Mouse (Mus musculus) heart, embryonic 10.5 days (tissue): ENCODE data around the gene Pip4k2a. TPM values are rescaled to one million over a fixed set of nuclear protein-coding genes. Genes with fewer than 3 reads are reported as not detected.
A peak's percentile ranks its signal among the peaks of the same experiment; 100 is the strongest.

Experiments
- DNase-seq: peaks from one replicate; pipeline ENCODE4 v3.0.0-alpha.2; 2017; ENCODE audit warnings: low spot score
- H3K27ac ChIP-seq: fragments of 300-500 bp; sonication (generic); 2 replicates; pipeline ENCODE4 v1.5.1; 2016; ENCODE audit warnings: mild to moderate bottlenecking
- H3K27me3 ChIP-seq: fragments of 300-500 bp; sonication (generic); 2 replicates; pipeline ENCODE4 v1.6.1; 2016; ENCODE audit warnings: mild to moderate bottlenecking; ENCODE audit not compliant: poor library complexity, insufficient read depth, severe bottlenecking
- H3K36me3 ChIP-seq: fragments of 300-500 bp; sonication (generic); 2 replicates; pipeline ENCODE4 v1.6.1; 2016; ENCODE audit warnings: mild to moderate bottlenecking, moderate library complexity
- H3K4me1 ChIP-seq: fragments of 300-500 bp; sonication (generic); 2 replicates; pipeline ENCODE4 v1.6.1; 2016; ENCODE audit warnings: mild to moderate bottlenecking
- H3K4me3 ChIP-seq: fragments of 300-500 bp; sonication (generic); 2 replicates; pipeline ENCODE4 v1.5.1; 2016; ENCODE audit warnings: mild to moderate bottlenecking, moderate library complexity
- H3K9me3 ChIP-seq: fragments of 300-500 bp; sonication (generic); 2 replicates; pipeline ENCODE4 v1.6.1; 2016; ENCODE audit warnings: mild to moderate bottlenecking, moderate library complexity
- WGBS: fragments of 180-500 bp; shearing (Covaris S2); methylation state at CpG from one replicate; pipeline ENCODE4 v1.1.7; 2016; 5-methylcytosine and 5-hydroxymethylcytosine counted together
- polyA plus RNA-seq: library from polyadenylated mRNA; unstranded; fragments of >200 nt; fragmentation: Nextera tagmentation; extraction: Ambion mirVana; gene quantifications from 2 replicates; pipeline ENCODE4 v1.2.1, GENCODE M21; 2016

The Pip4k2a gene
- polyA plus RNA-seq, 1 experiment from 2014 or later: 12.0 TPM

DNA sequence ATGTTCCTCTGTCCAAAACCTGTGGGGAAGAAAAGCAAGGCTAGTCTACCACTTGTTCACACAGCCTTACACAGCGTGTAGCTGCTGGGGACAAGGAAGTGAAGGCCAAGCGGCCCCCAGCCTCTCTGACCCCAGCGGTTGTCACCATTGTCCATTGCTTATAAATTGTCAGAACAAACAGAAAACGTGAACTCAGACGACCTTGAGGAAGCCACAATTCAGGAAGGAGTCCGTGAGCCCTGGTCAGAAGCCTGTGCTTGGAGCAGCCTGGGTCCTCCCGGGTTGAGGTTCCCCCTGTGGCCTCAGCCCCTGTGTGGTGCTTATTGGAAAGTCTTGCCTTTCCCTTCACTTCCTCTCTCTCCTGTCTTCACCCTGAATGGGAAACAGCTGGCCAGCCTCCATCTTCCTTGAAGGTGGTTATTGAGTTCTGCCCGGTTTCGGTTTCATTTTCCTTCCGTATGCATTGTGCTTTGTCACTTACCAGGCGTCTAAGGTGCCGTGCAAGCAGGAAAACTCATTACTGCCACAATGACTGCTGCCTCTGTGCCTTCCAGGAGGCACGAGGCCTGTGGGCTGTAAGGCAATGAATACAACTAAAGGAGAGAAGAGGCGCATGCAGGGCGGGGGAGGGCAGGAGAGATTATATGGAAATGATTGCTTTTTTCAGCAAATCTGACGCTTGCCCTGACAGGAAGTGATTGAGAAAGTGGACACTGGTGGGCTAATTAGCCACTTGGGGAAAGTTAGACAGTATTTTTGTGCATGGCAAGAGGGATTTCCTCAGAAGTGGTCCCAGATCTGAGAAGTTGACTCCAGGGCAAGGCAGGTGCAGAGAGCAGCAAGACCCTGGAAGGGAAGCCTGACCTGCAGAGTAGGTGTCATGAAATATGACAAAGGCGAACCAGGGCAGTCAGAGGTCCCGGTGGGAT, 176.2 kb downstream of the Pip4k2a start:
- H3K27ac ChIP-seq: peak overlapping the region; percentile 25

DNA sequence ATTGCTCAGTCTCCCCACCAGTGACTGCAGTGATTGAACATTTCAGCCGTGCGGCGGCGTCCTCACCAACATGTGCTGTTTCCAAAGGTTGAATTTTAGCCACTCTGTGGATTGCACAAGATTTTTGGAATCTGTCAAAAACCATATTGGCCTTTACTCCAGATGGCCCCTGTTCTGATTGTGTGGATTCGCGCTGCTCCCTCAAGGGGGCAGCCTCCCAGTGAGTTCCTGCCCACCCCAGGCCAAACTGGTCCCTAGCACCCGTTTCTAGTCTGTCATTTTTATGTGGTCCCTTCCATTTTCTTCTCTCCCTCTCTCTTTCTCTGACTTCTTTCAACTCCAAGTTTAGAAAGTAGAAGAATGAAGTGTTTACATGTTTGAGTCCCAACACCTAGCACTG, 178.4 kb downstream of the Pip4k2a start:
- Histone ChIP-seq H3K27ac (no peak overlapping the region), H3K9me3 (no peaks in the 10 kb centered on the region), H3K4me3 (no peak overlapping the region), H3K4me1 (peaks cover 22% of the 10 kb centered on the region), H3K27me3 (no peaks in the 10 kb centered on the region), H3K36me3 (no peaks in the 10 kb centered on the region)
- no peak for DNase-seq
- WGBS: 60% methylated on average over 7 of the region's 7 CpGs

More for the DNA sequence above, 176.2 kb downstream of the Pip4k2a start:
- peak overlapping the region; percentile 26; the same call in 1 of the 2 replicates for H3K4me3 ChIP-seq
- no peak for DNase-seq
- H3K27me3 ChIP-seq: no peaks in the 10 kb centered on the region
- 56% methylated on average over 18 of the region's 18 CpGs for WGBS
- H3K4me1 ChIP-seq: peaks cover 22% of the 10 kb centered on the region
- H3K36me3 ChIP-seq: no peaks in the 10 kb centered on the region
- H3K9me3 ChIP-seq: no peaks in the 10 kb centered on the region

DNA sequence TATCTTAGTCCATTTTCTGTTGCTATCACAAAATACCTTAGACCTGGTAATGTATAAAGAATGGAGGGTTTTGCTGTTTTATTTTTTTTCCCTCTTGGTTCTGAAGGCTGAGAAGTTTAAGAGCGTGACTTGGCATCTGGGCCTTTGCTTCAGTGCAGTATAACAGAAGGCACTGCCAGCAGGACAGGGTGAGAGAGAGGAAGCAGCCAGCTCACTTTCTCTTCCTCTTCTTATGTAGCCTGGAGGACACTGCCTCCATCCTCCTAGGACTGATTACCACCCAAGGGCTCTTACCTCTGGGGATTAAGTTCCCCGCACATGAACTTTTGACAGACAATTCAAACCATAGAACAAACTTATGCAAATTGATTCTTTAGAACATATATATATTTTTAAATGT, 181.9 kb downstream of the Pip4k2a start:
- Histone ChIP-seq H3K27me3 (no peaks in the 10 kb centered on the region), H3K4me1 (peaks cover 14% of the 10 kb centered on the region; the same call in 1 of the 2 replicates), H3K4me3 (no peak overlapping the region), H3K36me3 (no peaks in the 10 kb centered on the region), H3K27ac (no peak overlapping the region), H3K9me3 (no peaks in the 10 kb centered on the region)
- no peak for DNase-seq
- 84% methylated on average over 2 of the region's 2 CpGs for WGBS

DNA sequence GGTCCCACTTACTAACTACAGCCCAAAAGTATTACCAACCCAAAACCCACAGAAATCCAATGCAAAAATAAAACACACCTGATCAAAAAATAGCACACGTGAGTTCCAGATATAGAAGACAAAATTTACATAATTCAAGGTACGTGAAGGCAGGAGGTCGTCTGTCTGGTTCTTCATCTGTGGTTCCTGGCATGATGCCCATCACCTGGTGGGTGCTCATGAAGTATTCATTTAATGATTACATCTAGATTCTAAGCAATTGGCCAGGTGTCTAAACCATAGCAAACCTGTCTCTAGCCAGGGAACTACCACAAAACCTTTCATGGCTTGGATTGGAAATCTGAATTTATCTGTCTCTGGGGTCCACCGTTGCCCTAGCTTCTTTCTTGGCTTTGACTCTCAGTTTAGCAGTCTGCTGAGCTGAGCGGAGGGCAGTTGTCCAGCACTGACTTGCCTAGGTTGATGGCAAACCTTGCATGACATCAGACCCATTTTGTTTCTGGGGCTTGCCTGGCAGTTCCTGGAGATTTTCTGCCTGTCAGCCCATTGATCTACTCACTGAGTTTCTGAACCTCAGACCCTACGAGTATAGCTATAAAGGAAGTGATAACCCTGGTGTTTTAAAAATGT, 182.5 kb downstream of the Pip4k2a start:
- no peak for DNase-seq
- no peaks in the 10 kb centered on the region for H3K36me3 ChIP-seq
- H3K27me3 ChIP-seq: no peaks in the 10 kb centered on the region
- whole genome bisulfite sequencing: 75% methylated on average over 6 of the region's 6 CpGs
- peaks cover 14% of the 10 kb centered on the region; the same call in 1 of the 2 replicates for H3K4me1 ChIP-seq
- H3K9me3 ChIP-seq: no peaks in the 10 kb centered on the region
- no peak overlapping the region for H3K27ac ChIP-seq
- H3K4me3 ChIP-seq: no peak overlapping the region

DNA sequence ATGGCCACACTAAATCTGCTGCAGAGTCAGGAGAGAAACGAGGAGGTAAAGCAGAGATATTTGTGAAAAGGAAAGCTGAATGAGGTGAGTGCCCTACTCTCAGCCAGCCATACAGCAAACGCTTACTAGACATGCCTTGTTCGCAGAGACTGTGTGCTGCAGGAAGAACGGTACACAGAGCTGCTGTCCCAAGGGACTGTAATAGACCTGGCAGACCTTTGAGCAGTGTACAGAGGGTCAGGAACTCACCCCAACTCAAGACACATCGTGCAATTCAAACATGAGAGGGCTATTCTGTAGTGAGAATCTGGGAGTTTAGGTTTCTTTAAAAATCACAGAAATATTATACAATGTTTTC, 183.5 kb downstream of the Pip4k2a start:
- H3K4me1 ChIP-seq: peaks cover 14% of the 10 kb centered on the region; the same call in 1 of the 2 replicates
- no peak overlapping the region for H3K27ac ChIP-seq
- no peaks in the 10 kb centered on the region for H3K36me3 ChIP-seq
- no peak overlapping the region for H3K4me3 ChIP-seq
- 44% methylated on average over 5 of the region's 5 CpGs for WGBS
- H3K9me3 ChIP-seq: no peaks in the 10 kb centered on the region
- no peak for DNase-seq
- no peaks in the 10 kb centered on the region for H3K27me3 ChIP-seq

DNA sequence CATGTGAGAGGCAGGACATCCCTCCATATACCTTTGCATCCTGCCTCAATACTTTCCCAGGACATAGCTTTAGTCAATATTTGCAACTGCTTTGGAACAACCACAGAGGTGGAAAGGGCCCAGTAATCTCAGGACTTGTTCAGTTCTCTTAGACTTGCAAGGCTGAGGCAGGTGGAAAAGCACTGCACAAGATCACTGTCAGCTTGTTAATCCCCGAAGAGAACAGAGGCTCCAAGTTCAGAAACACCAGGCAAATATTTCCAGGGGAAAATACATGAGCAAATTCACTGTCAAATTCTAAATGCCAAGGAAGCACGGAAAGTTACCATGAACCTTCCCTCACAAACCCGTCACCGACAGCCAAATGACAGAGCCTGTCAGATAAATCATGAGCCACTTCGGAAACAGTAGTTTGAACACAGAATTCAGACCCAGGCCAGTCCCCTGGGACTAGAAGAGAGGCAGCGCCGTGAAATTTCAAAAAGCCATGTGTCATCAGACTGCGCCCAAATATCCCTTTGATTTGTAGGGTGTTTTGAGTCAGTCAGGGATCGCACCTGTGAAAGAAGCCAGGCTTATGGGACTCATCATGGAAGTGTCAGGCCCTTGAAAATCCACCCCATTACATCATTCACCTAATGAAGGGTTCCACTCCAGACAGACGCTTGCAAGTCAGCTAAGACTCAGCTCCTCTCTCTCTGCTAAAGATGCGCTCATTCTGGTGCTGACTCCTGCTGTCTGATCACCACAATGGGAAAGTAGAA, 184.1 kb downstream of the Pip4k2a start:
- no peaks in the 10 kb centered on the region for H3K9me3 ChIP-seq
- H3K27ac ChIP-seq: no peak overlapping the region
- peaks cover 14% of the 10 kb centered on the region; the same call in 1 of the 2 replicates for H3K4me1 ChIP-seq
- no peaks in the 10 kb centered on the region for H3K27me3 ChIP-seq
- WGBS: 45% methylated on average over 11 of the region's 11 CpGs
- H3K4me3 ChIP-seq: no peak overlapping the region
- no peak for DNase-seq
- no peaks in the 10 kb centered on the region for H3K36me3 ChIP-seq

DNA sequence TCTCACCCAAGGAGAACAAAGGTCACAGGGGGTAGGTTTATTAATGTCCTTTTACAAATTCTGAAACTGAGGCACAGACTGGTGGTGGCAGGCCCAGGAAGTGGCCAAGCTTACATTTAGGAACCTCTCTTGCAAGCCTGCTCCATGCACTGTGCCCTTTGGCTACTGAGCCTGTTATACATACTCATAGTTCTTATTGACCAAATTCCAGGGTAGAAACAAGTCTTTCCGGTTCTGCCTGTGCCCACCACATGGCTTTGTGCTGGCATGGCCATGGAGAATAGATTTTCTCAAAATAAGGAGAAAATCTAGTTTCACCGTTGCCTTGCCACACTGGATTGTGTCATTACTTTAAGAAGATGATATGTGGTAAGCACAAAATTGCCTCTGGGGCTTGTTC, 190.0 kb downstream of the Pip4k2a start:
- H3K27me3 ChIP-seq: peaks cover 14% of the 10 kb centered on the region
- no peaks in the 10 kb centered on the region for H3K9me3 ChIP-seq
- no peak for DNase-seq
- H3K27ac ChIP-seq: no peak overlapping the region
- H3K4me3 ChIP-seq: no peak overlapping the region
- H3K4me1 ChIP-seq: no peaks in the 10 kb centered on the region
- no peaks in the 10 kb centered on the region for H3K36me3 ChIP-seq
- WGBS: 67% methylated on average over 2 of the region's 2 CpGs

DNA sequence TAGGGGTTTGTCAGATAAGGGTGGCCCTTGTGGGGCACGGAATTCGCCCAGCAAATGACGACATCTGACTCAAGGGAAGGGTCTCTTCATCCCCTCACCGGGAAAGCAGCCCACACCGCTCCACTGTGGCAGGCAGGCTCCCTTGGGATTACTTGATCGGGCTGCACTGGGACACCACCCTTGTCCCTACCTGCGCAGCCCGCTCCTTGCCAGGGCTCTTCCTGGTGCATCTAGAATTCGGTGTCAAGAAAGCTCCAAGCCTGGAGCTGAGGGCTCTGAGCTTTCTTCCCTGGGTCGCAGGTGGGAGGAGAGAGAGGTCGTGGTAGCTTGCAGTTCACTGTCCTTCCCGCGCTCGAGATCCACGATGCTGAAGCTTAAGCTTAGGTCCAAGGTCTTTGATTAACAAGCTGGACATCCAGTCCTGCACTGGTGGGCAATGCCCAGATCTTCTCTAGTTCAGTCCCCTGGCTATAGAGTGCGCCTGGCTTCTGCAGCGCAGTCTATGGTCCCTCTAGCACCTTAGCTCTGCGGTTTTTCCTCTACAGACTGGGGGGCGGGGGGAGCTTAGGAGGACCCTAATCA, 196.6 kb downstream of the Pip4k2a start:
- Histone ChIP-seq H3K27me3 (peaks cover 79% of the 10 kb centered on the region), H3K4me3 (peak overlapping the region; percentile 61), H3K36me3 (no peaks in the 10 kb centered on the region), H3K4me1 (peaks cover 16% of the 10 kb centered on the region), H3K9me3 (no peaks in the 10 kb centered on the region), H3K27ac (no peak overlapping the region)
- DNase-seq: no peak
- WGBS: 5% methylated on average over 19 of the region's 19 CpGs

DNA sequence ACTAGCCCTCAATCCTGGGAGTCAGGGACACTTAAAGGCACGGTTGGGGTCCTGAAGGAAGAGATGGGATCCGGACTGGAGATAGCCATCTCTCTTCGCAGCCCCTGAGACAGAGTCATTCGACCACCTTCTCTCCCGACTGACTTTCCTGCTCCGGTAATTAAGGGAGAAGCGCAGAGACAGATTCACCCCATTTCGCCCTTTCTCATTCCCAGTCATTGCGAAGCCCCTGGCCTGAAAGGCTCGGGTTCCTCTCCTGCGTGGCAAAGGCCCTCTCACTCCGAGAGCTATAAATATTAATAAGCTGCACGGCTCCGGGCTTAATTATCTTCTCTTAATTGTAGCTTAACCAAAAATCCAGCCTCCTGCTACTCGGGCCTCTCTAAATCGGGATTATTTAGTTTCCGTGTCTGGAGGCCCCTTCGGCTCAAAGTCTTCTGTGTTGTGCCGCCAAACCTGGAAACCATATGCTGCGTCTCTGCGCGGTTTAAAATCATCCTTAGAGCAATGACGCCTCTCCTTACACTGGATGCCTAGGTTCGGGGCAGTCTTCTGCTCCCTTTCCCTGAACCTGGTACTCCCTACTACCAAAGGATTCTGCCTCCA, 197.2 kb downstream of the Pip4k2a start:
- Histone ChIP-seq H3K36me3 (no peaks in the 10 kb centered on the region), H3K27ac (no peak overlapping the region), H3K27me3 (peaks cover 82% of the 10 kb centered on the region), H3K4me1 (peaks cover 16% of the 10 kb centered on the region), H3K4me3 (peak overlapping the region; percentile 61), H3K9me3 (no peaks in the 10 kb centered on the region)
- WGBS: 1% methylated on average over 24 of the region's 24 CpGs
- no peak for DNase-seq

DNA sequence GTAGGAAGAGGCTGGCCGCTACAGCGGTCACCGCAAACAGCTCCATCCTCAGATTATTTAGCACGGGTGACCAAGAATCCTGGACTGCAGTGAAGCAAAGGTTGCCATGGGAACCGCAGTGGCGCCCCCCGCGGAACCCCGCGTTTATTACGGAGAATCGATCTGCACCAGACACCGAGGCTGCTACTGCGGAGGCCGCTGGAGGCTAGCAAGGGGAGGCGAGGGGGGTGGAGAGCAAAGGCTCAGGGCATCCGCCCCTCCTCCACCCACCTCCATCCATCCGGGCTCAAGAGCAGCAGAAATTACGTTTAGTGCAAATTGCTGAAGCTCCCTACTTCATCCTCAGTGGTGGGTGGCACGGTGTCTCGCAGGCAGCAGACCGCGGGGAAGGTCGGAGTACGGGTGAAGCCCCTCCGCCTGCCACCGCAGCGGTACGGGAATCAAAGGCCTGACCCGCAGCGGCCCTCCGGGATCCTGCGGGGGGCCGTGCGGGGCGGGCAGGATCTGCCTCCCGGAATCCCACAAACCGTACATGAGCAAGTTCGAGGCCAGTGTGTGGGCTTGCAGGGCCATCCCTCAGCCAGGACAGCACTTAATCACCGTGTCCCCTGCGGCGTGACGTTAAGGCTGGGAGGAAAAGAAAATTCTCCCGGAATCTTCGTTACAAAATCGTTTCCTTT, 197.8 kb downstream of the Pip4k2a start:
- H3K27me3 ChIP-seq: peaks cover 89% of the 10 kb centered on the region
- H3K4me3 ChIP-seq: peak overlapping the region; percentile 61
- no peak overlapping the region for H3K27ac ChIP-seq
- H3K4me1 ChIP-seq: peaks cover 16% of the 10 kb centered on the region
- no peak for DNase-seq
- WGBS: under 1% methylated on average over 46 of the region's 46 CpGs
- H3K36me3 ChIP-seq: no peaks in the 10 kb centered on the region
- H3K9me3 ChIP-seq: no peaks in the 10 kb centered on the region

DNA sequence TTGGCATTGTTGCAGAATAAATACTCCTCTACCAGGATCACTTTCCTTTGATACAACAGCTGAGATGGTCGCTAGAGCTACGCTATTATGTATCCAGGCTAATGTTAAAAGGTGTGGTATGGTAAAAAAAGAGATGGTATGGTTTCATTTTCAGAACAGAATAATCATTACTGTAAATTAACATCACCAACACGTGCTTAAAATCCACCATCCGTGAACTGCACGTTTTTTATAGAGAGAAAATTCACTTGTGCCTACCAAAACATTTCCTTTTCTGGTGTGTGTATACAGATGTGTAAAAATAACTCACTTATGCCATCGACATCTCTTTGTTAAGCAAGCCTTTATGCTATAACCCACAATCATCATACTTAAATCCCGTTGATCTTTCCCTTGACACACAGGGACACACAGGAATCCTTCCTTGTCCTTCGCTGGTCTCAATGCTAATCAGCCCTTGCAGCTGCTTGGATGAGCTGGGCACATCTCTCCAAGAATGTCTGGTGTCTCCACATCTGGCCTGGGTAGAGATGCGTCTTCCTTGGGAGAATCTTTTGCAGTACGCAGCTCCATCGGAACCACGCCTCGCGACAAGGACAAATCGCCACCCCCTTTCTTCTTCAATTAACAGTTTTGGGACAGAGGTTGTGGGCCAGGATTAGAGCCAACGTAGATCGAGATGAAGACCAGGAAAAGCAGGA, 198.5 kb downstream of the Pip4k2a start:
- 13% methylated on average over 17 of the region's 17 CpGs for WGBS
- Histone ChIP-seq H3K27me3 (peaks cover 93% of the 10 kb centered on the region), H3K4me3 (peak overlapping the region; percentile 61), H3K9me3 (no peaks in the 10 kb centered on the region), H3K4me1 (peaks cover 16% of the 10 kb centered on the region), H3K36me3 (no peaks in the 10 kb centered on the region), H3K27ac (no peak overlapping the region)
- DNase-seq: no peak
